Mouse (Mus musculus) gonadal fat pad, adult 2 months (tissue): ENCODE measurements at regions not wholly inside any gene's neighbourhood (a gene's known extent, or its start where the extent isn't known, plus 50 kb on each side); places are given as distances from the start of the nearest gene placed in this dataset.

ENCODE experiments used
- DNase-seq: peaks from one replicate; pipeline ENCODE4 v3.0.0-alpha.2; 2012; ENCODE audit warnings: low read depth

GRCm38 (mm10) chr3:105223671-105224070 lies 157.0 kb downstream of the 4930564D02Rik start:
- no peak for DNase-seq

- DNase-seq = no peak
These were observed 160.9 kb downstream of the 4930564D02Rik start for GRCm38 (mm10) chr3:105227551-105227950.

GRCm38 (mm10) chr3:105228401-105228800 lies 161.8 kb downstream of the 4930564D02Rik start:
- DNase-seq = no peak

GRCm38 (mm10) chr3:105241048-105241447 lies 174.4 kb downstream of the 4930564D02Rik start:
- DNase-seq = no peak

- DNase-seq = no peak
These were observed 190.5 kb downstream of the 4930564D02Rik start for GRCm38 (mm10) chr3:105257096-105257495.

GRCm38 (mm10) chr3:105275241-105275640 lies 176.9 kb upstream of the Kcnd3 start:
- no peak for DNase-seq

- DNase-seq = no peak
These were observed 171.2 kb upstream of the Kcnd3 start for GRCm38 (mm10) chr3:105280971-105281370.

- no peak for DNase-seq
These were observed 170.4 kb upstream of the Kcnd3 start for GRCm38 (mm10) chr3:105281686-105282085.

- DNase-seq = no peak
These were observed 153.9 kb upstream of the Kcnd3 start for GRCm38 (mm10) chr3:105298273-105298672.

- no peak for DNase-seq
These were observed 151.2 kb upstream of the Kcnd3 start for GRCm38 (mm10) chr3:105300693-105301548.

GRCm38 (mm10) chr3:105307676-105308075 lies 144.5 kb upstream of the Kcnd3 start:
- no peak for DNase-seq

GRCm38 (mm10) chr3:105309020-105309419 lies 143.1 kb upstream of the Kcnd3 start:
- no peak for DNase-seq

- no peak for DNase-seq
These were observed 98.9 kb upstream of the Kcnd3 start for GRCm38 (mm10) chr3:105353268-105353667.

GRCm38 (mm10) chr3:105354123-105354931 lies 97.8 kb upstream of the Kcnd3 start:
- no peak for DNase-seq

GRCm38 (mm10) chr3:105357511-105357910 lies 94.6 kb upstream of the Kcnd3 start:
- DNase-seq = no peak

- no peak for DNase-seq
These were observed 92.5 kb upstream of the Kcnd3 start for GRCm38 (mm10) chr3:105359636-105360035.

- DNase-seq = no peak
These were observed 87.4 kb upstream of the Kcnd3 start for GRCm38 (mm10) chr3:105364685-105365084.

- DNase-seq = no peak
These were observed 85.3 kb upstream of the Kcnd3 start for GRCm38 (mm10) chr3:105366806-105367205.

- DNase-seq = no peak
These were observed 84.2 kb upstream of the Kcnd3 start for GRCm38 (mm10) chr3:105367972-105368371.

GRCm38 (mm10) chr3:105372371-105372828 lies 79.7 kb upstream of the Kcnd3 start:
- no peak for DNase-seq

GRCm38 (mm10) chr3:105374306-105374705 lies 77.8 kb upstream of the Kcnd3 start:
- no peak for DNase-seq

- no peak for DNase-seq
These were observed 77.3 kb upstream of the Kcnd3 start for GRCm38 (mm10) chr3:105374836-105375235.

- DNase-seq = no peak
These were observed 76.7 kb upstream of the Kcnd3 start for GRCm38 (mm10) chr3:105375383-105375782.
